Mouse (Mus musculus): ENCODE data around the gene Mia2. TPM values are rescaled to one million over a fixed set of nuclear protein-coding genes. Genes with fewer than 3 reads are reported as not detected.
A peak's percentile ranks its signal among the peaks of the same experiment; 100 is the strongest.

Gene Mia2
- polyA plus RNA-seq, 1 experiment from 2014 or later, result 49.3 TPM

GRCm38 (mm10) chr12:59207000-59207390 is 111.4 kb downstream of the Mia2 start:
- no peak overlapping the region for H3K4me3 ChIP-seq (ENCODE audit: low read depth, low read length)
- 71% methylated on average over 3 of the region's 3 CpGs for WGBS
- ATAC-seq (ENCODE audit: insufficient read depth) (no peak), DNase-seq (no peak)
- no peak for TF ChIP-seq CTCF (IDR thresholded peaks at IDR 0.05; ENCODE audit: low read depth)
- H3K9ac ChIP-seq, result no peak overlapping the region
- H3K4me2 ChIP-seq, result no peak overlapping the region
- H3K27ac ChIP-seq (ENCODE audit: low read depth), result no peak overlapping the region
- H3K36me3 ChIP-seq (ENCODE audit: insufficient read depth), result peaks cover 15% of the 10 kb centered on the region; the same call in 1 of the 2 replicates
- H3K9me3 ChIP-seq (ENCODE audit: low read depth, low read length), result no peaks in the 10 kb centered on the region
- no peaks in the 10 kb centered on the region for H3K4me1 ChIP-seq (ENCODE audit: insufficient read depth)
- no peaks in the 10 kb centered on the region for H3K27me3 ChIP-seq (ENCODE audit: insufficient read depth, low read length)

GRCm38 (mm10) chr12:59207814-59208213 is 112.2 kb downstream of the Mia2 start:
- TF ChIP-seq CTCF (IDR thresholded peaks at IDR 0.05; ENCODE audit: low read depth), result no peak
- ATAC-seq (ENCODE audit: insufficient read depth) (no peak), DNase-seq (no peak)
- 86% methylated on average over 1 of the region's 1 CpGs for WGBS
- H3K4me1 ChIP-seq (ENCODE audit: insufficient read depth), result no peaks in the 10 kb centered on the region
- H3K27ac ChIP-seq (ENCODE audit: low read depth), result no peak overlapping the region
- H3K9ac ChIP-seq, result no peak overlapping the region
- H3K4me3 ChIP-seq (ENCODE audit: low read depth, low read length), result no peak overlapping the region
- no peaks in the 10 kb centered on the region for H3K9me3 ChIP-seq (ENCODE audit: low read depth, low read length)
- H3K4me2 ChIP-seq, result no peak overlapping the region
- no peaks in the 10 kb centered on the region for H3K27me3 ChIP-seq (ENCODE audit: insufficient read depth, low read length)
- H3K36me3 ChIP-seq (ENCODE audit: insufficient read depth), result peaks cover 11% of the 10 kb centered on the region; the same call in 1 of the 2 replicates

- Histone ChIP-seq H3K9me3 (ENCODE audit: low read depth, low read length) (no peaks in the 10 kb centered on the region), H3K27ac (ENCODE audit: low read depth) (no peak overlapping the region), H3K4me2 (no peak overlapping the region), H3K9ac (no peak overlapping the region), H3K36me3 (ENCODE audit: insufficient read depth) (peaks cover 3% of the 10 kb centered on the region; the same call in 1 of the 2 replicates), H3K27me3 (ENCODE audit: insufficient read depth, low read length) (no peaks in the 10 kb centered on the region), H3K4me1 (ENCODE audit: insufficient read depth) (peaks cover 5% of the 10 kb centered on the region; the same call in 1 of the 2 replicates), H3K4me3 (ENCODE audit: low read depth, low read length) (no peak overlapping the region)
- TF ChIP-seq CTCF (IDR thresholded peaks at IDR 0.05; ENCODE audit: low read depth), result no peak
- DNase-seq (no peak), ATAC-seq (ENCODE audit: insufficient read depth) (no peak)
- 90% methylated on average over 4 of the region's 4 CpGs for WGBS
Measured at GRCm38 (mm10) chr12:59216176-59216575, 120.6 kb downstream of the Mia2 start.

- Histone ChIP-seq H3K27ac (ENCODE audit: low read depth) (no peak overlapping the region), H3K4me1 (ENCODE audit: insufficient read depth) (peaks cover 5% of the 10 kb centered on the region; the same call in 1 of the 2 replicates), H3K9ac (no peak overlapping the region), H3K9me3 (ENCODE audit: low read depth, low read length) (no peaks in the 10 kb centered on the region), H3K4me2 (no peak overlapping the region), H3K4me3 (ENCODE audit: low read depth, low read length) (no peak overlapping the region), H3K27me3 (ENCODE audit: insufficient read depth, low read length) (no peaks in the 10 kb centered on the region), H3K36me3 (ENCODE audit: insufficient read depth) (no peaks in the 10 kb centered on the region)
- WGBS, result 71% methylated on average over 6 of the region's 6 CpGs
- DNase-seq (no peak), ATAC-seq (ENCODE audit: insufficient read depth) (no peak)
- no peak for TF ChIP-seq CTCF (IDR thresholded peaks at IDR 0.05; ENCODE audit: low read depth)
Measured at GRCm38 (mm10) chr12:59216676-59217266, 121.2 kb downstream of the Mia2 start.

- H3K4me2 ChIP-seq, result peak overlapping the region; percentile 86
Measured at GRCm38 (mm10) chr12:59217331-59217730, 121.7 kb downstream of the Mia2 start.

GRCm38 (mm10) chr12:59218640-59219321 is 123.2 kb downstream of the Mia2 start:
- 2% methylated on average over 54 of the region's 69 CpGs for WGBS
- Histone ChIP-seq H3K27ac (ENCODE audit: low read depth) (peak overlapping the region; percentile 96), H3K27me3 (ENCODE audit: insufficient read depth, low read length) (no peaks in the 10 kb centered on the region), H3K4me1 (ENCODE audit: insufficient read depth) (peaks cover 5% of the 10 kb centered on the region; the same call in 1 of the 2 replicates), H3K9ac (peak overlapping the region; percentile 77), H3K36me3 (ENCODE audit: insufficient read depth) (no peaks in the 10 kb centered on the region), H3K4me2 (peak overlapping the region; percentile 86), H3K4me3 (ENCODE audit: low read depth, low read length) (peak overlapping the region; percentile 88), H3K9me3 (ENCODE audit: low read depth, low read length) (no peaks in the 10 kb centered on the region)
- ATAC-seq (ENCODE audit: insufficient read depth), result peak; percentile 0; the same call in 1 of the 2 replicates
- DNase-seq, result no peak
- TF ChIP-seq CTCF (IDR thresholded peaks at IDR 0.05; ENCODE audit: low read depth), result no peak

More at GRCm38 (mm10) chr12:59217331-59217730, 121.7 kb downstream of the Mia2 start:
- Histone ChIP-seq H3K9ac (no peak overlapping the region), H3K36me3 (ENCODE audit: insufficient read depth) (no peaks in the 10 kb centered on the region), H3K9me3 (ENCODE audit: low read depth, low read length) (no peaks in the 10 kb centered on the region), H3K27me3 (ENCODE audit: insufficient read depth, low read length) (no peaks in the 10 kb centered on the region), H3K27ac (ENCODE audit: low read depth) (no peak overlapping the region), H3K4me3 (ENCODE audit: low read depth, low read length) (no peak overlapping the region), H3K4me1 (ENCODE audit: insufficient read depth) (peaks cover 5% of the 10 kb centered on the region; the same call in 1 of the 2 replicates)
- ATAC-seq (ENCODE audit: insufficient read depth) (no peak), DNase-seq (no peak)
- no peak for TF ChIP-seq CTCF (IDR thresholded peaks at IDR 0.05; ENCODE audit: low read depth)
- 83% methylated on average over 3 of the region's 3 CpGs for WGBS
